Mouse (Mus musculus) layer of hippocampus, postnatal 14 days (tissue): ENCODE measurements at regions not wholly inside any gene's neighbourhood (a gene's known extent, or its start where the extent isn't known, plus 50 kb on each side); places are given as distances from the start of the nearest gene placed in this dataset.

Experiments used
- DNase-seq, 2 experiments: peaks; one replicate each; pipeline ENCODE4 v3.0.0; 2021 to 2022; ENCODE audit warnings: low spot score in 2 of 2, mixed read lengths in 1 of 2

DNA sequence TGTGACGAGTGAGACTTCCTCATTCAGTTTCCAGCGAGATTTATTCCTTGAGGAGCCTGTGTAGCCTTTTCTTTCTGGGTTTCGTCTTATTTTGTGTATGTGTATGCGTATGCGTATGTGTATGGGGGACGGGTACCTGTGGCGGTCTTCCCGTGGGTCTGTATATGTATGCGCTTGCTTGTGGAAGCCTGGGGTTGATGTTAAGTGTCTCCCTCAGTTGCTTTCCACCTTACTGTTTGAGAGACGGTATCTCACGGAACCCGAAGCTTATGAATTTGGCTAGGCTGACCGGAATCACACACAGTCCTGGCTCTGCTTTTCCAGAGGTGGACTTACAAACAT is 87.1 kb downstream of the Ankrd50 start:
- DNase-seq: no peak

GRCm38 (mm10) chr3:38396760-38397614 is 87.7 kb downstream of the Ankrd50 start:
- no peak for DNase-seq

DNA sequence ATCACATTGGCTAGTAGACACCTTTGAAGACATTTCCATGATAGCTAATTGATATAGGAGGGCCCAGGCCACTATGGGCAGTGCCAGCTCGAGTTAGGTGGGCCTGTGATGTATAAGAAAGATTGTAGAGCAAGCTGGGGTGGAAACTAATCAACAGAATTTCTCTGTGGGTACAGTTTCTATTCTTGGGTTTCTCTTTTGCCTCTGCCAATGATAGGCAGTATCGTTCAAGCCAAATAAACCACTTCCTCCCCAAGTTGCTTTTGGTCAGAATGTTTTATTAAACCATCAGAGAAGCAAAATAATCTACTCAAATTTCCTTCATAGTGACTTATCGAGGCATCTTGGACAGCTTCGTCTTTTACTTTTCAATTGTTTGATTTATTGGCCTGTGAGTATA is 90.3 kb downstream of the Ankrd50 start:
- no peak for DNase-seq

- DNase-seq: no peak
Measured at GRCm38 (mm10) chr3:38389647-38390046, 95.0 kb downstream of the Ankrd50 start.

DNA sequence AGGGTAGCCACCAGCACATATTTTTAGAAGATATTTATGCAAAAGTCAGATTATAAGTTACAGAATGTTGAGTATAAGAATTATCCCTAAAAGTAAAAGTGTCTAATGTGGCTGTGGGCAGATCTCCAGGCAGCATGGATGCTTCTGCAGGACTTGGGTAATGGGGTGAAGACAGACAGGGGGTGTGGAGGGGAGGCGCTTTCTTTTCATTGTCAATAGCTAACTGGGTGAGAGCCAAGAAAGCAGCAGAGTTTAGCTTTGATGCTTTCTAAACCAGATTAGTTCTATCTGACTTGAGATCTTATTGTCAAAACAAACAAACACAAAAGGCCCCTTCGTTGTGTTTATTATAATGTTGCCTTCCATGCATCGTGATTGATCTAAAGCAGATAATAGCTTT is 95.7 kb downstream of the Ankrd50 start:
- no peak for DNase-seq

GRCm38 (mm10) chr3:38382743-38383142 is 101.9 kb downstream of the Ankrd50 start:
- DNase-seq: no peak

DNA sequence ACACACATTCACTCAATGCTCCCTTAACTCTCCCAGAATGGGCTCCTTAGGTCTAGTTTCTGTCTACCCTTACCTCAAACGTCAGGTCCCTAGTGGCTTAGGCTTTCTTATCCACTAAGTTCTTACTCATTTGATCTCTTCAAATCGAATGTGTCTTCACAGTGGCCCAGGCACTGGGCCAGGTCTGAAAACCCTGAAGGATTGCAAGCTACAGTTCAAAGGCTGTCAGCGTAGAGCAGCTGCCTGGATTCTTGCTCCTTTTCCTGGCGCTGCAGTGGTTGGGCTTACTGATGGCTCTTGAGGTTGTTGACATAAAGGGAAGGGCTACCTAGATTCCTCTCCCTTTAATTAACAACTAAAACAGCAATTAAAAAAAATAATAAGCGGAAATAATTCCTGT is 103.0 kb downstream of the Ankrd50 start:
- no peak for DNase-seq

DNA sequence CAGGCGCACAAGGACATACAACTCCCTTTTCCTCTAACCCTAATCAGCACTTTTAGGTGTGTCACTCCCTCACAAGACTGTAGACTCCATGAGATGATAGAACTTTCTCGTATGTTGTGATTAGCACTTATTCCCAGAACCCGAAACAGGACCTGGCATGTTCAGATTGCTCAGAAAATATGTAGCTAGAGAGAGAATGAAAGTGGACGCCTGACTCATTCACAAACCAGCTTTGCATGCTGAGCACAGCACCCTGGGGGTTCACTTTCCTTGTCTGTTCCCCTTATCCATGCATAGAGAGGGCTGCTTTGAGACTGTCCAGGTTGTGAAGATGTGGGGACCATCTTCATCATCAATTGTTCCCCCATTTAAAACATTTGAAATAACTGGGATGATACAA is 111.0 kb downstream of the Ankrd50 start:
- DNase-seq: no peak

- no peak for DNase-seq
Measured at GRCm38 (mm10) chr3:38371702-38372101, 112.9 kb downstream of the Ankrd50 start.

DNA sequence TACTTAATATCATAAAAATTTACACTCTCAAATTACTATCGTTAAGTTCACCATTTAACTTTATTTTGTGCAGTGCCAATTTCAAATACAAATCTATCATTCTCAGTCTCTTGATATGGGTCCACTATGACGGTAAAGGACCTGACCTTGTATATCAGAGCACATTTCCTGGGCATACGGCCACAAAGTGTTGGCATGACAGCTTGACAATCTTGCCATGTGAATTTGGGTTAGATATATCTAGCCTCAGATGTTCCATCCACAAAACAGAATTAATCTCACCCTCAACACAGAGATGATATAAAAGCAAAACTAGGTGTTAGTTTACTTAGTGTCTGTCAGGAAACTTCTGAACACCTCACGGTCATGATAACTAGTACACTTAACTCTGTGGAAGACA is 120.8 kb downstream of the Ankrd50 start:
- DNase-seq: no peak

- no peak for DNase-seq
Measured at GRCm38 (mm10) chr3:38361411-38361810, 123.2 kb downstream of the Ankrd50 start.

- DNase-seq: no peak
Measured at GRCm38 (mm10) chr3:38360974-38361373, 123.7 kb downstream of the Ankrd50 start.

DNA sequence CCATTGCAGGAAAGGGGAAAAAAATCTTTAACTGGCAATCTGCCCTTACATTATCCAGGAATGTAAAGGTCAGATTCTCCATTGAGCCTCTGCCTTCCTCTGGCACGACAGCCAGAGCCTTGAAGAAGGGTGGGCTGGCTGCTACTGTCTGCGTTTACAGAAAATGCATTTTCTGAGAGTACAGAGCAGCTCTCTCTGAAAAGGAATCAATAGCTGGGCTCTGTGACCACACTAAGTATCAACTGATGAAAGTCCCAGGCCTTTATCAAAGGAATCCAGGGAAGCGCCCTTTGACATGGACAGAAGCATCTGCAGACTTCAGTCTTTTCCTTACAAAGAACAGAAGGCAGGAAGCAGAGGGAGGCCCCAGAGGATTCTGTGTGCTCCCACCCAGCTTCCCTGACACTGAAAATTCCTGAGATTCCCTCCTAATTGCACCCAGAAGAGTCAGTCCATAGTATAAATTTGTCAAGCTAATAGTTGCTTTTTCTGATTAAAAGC is 124.2 kb downstream of the Ankrd50 start:
- no peak for DNase-seq

- no peak for DNase-seq
Measured at GRCm38 (mm10) chr3:38357905-38358491, 126.6 kb downstream of the Ankrd50 start.

DNA sequence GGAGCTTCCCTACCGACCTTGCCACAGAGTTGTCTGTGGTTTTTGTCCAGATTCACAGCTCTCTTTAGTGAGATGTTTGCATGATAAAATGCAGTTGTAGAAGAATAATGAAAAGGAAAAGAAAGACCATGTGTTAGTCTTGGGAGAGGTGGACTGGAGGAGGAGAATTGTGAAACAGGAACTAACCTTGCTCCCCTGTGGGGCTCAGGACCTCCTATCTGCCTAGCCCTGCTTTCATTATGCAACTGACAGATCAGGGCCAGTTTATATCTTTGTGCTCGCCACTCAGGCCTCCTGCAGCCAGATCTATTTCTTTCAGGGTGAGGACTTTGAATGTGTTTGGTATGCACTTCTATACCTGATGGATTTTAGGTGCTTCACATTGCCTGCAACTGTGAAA is 140.4 kb downstream of the Ankrd50 start:
- no peak for DNase-seq

DNA sequence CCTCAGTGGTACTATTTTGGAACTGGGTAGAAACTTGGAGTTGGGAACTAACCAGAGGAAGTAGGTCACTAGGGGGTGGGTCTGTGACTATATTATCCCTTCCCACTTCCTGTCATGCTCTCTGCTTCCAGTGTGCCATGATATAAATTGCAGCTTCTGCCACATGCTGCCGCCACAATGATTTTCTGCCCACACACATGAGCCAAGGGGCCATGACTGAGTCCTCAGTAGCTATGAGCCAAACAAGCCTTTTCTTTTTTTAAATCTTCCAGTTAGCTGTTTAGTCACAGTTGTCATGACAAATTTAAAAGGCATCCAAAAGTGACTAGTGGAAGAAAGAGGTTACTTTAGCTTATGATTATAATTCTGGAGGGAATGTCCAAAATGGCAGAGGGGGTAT is 143.0 kb downstream of the Ankrd50 start:
- DNase-seq: no peak

- no peak for DNase-seq
Measured at GRCm38 (mm10) chr3:38333321-38333910, 151.2 kb downstream of the Ankrd50 start.

DNA sequence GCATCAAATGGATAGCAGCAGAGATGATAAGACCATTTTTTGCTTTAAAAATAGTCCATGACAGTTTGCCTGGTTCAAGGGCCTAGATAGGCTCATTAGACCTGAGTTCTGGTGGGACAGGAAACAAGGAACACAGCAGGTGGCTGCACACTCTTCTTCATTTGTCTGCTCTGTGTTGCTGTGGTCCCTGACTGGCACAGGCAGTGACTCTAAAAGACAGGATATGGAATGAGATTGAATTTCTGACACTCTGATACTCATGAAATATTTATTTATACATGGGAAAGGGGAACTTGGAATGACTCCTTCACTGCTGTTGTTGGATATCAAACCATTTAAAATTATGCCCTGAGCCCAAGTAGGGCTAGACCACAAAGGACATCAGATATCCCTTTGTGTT is 153.5 kb downstream of the Ankrd50 start:
- DNase-seq: no peak

GRCm38 (mm10) chr3:38327286-38327685 is 157.4 kb downstream of the Ankrd50 start:
- no peak for DNase-seq

- DNase-seq: no peak
Measured at GRCm38 (mm10) chr3:38326211-38326610, 158.4 kb downstream of the Ankrd50 start.

DNA sequence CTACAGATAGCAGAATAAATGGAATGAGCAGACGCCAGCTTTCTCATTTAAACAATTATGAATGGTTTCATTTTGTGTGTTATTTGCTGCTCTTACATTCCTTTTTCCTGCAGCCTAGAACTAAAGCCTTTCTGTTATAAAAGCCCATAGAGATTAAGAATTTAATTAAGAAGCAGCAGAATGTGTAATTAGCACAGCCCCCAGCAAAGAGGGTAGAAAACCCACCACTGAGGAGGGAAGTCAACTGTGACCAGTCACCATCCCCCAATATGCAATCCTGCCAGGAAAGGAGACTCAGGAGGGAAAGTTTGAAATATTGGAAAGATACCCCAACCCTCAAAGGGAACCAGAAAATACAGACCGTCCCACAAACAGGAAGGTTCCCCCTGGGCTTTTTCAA is 160.0 kb downstream of the Ankrd50 start:
- DNase-seq: no peak

GRCm38 (mm10) chr3:38322426-38322825 is 162.2 kb downstream of the Ankrd50 start:
- no peak for DNase-seq
